Mouse (Mus musculus) testis, adult 2 months (tissue): ENCODE data around the gene Mtf1.

Experiments
- CTCF ChIP-seq: fragments of 200-500 bp; IDR thresholded peaks from 2 replicates; pipeline ENCODE4 v1.5.1; 2012; ENCODE audit warnings: low read depth, mild to moderate bottlenecking, inconsistent platforms, low read length, moderate library complexity; ENCODE audit not compliant: control insufficient read depth, insufficient read depth, insufficient replicate concordance
- POLR2A ChIP-seq: fragments of 200-500 bp; IDR thresholded peaks from 2 replicates; pipeline ENCODE4 v1.6.1; 2012; ENCODE audit warnings: low read depth, mild to moderate bottlenecking, inconsistent platforms, low read length, moderate library complexity; ENCODE audit not compliant: control insufficient read depth

- TF ChIP-seq CTCF, result no peak
- TF ChIP-seq POLR2A, result no peak
Measured at GRCm38 (mm10) chr4:124889935-124890334, 88.0 kb downstream of the Mtf1 start.
